7 mouse cellular contexts compared by ENCODE assay signal in genomic region chr9:72662691-72663533, GRCm38 (mm10). TPM values are rescaled to one million over a fixed set of nuclear protein-coding genes. Genes with fewer than 3 reads are reported as not detected.
A peak's percentile ranks its signal among the peaks of the same experiment; 100 is the strongest.
DNase-seq lines count a peak whose midpoint lies in the region; TF ChIP-seq lines count a peak whose summit lies in the region.

No protein-coding gene starts in this region.

- peak overlapping the region; percentile 100 for H3K27ac ChIP-seq in midbrain, embryonic 10.5 days (replicated peaks)
- H3K27ac ChIP-seq in small intestine, adult 2 months (ENCODE audit: insufficient read depth, low read depth, low read length): peak overlapping the region; percentile 29

- intact Hi-C loops in left cerebral cortex, postnatal 14 days (cut with DNase I): loop anchor here (5.0 kb wide), 1 partner anchor 131 kb away; the partner anchor contains the start of gene Rfx7

- peak; percentile 85 for DNase-seq in adrenal gland, postnatal 10 days
- DNase-seq in embryo, embryonic 10.5 days (ENCODE audit: low spot score): peak; percentile 92
- peak; percentile 82 for DNase-seq in gastrocnemius, postnatal 10 days
- peak; percentile 36 for DNase-seq in induced T-regulatory cell, adult 2 months (ENCODE audit: low read depth)
- peak; percentile 71 to 89 for DNase-seq in left cerebral cortex, postnatal 14 days (ENCODE audit: low spot score in 2 of 2)
- peak; percentile 85 for DNase-seq in midbrain, embryonic 10.5 days (ENCODE audit: low spot score)

- TF ChIP-seq POLR2A in small intestine, adult 2 months (IDR thresholded peaks at IDR 0.05; ENCODE audit: low read depth, low read length): peak; percentile 40

- WGBS in midbrain, embryonic 10.5 days: under 1% methylated on average over 55 of the region's 55 CpGs
- WGBS in small intestine, adult 2 months: under 1% methylated on average over 54 of the region's 55 CpGs

- H3K36me3 ChIP-seq in midbrain, embryonic 10.5 days: peaks cover 41% of the 10 kb centered on the region
- 0 out of 2 replicates have a peak, but pooled peaks cover 1% of the 10 kb centered on the region for H3K36me3 ChIP-seq in small intestine, adult 2 months (ENCODE audit: control insufficient read depth, insufficient read depth, low read length)

- peak overlapping the region; percentile 97 for H3K4me3 ChIP-seq in midbrain, embryonic 10.5 days
- peak overlapping the region; percentile 65 for H3K4me3 ChIP-seq in small intestine, adult 2 months (ENCODE audit: low read depth, low read length)

- no peaks in the 10 kb centered on the region for H3K27me3 ChIP-seq in midbrain, embryonic 10.5 days (ENCODE audit: low read depth, poor library complexity, severe bottlenecking)
- no peaks in the 10 kb centered on the region for H3K27me3 ChIP-seq in small intestine, adult 2 months (ENCODE audit: control insufficient read depth, insufficient read depth, low read length)

- H3K9me3 ChIP-seq in midbrain, embryonic 10.5 days (replicated peaks): no peaks in the 10 kb centered on the region

- no peak for TF ChIP-seq CTCF in small intestine, adult 2 months (IDR thresholded peaks at IDR 0.05; ENCODE audit: extremely low read depth, insufficient read length, insufficient replicate concordance, low read depth, low read length)

- H3K4me1 ChIP-seq in midbrain, embryonic 10.5 days: peaks cover 54% of the 10 kb centered on the region
- peaks cover 5% of the 10 kb centered on the region; the same call in 1 of the 2 replicates for H3K4me1 ChIP-seq in small intestine, adult 2 months (ENCODE audit: control insufficient read depth, insufficient read depth, insufficient read length, low read length)

RNA-seq across cellular contexts. Expression of gene Nedd4, which starts 0.8 kb away (rescaled TPM):
- 100 to 1,000 TPM; 469 to 580 TPM for total RNA-seq in adrenal gland, postnatal 10 days (2021)
- total RNA-seq in gastrocnemius, postnatal 10 days (2021): 100 to 1,000 TPM; 563 to 619 TPM
- 100 to 1,000 TPM; 298 to 311 TPM for total RNA-seq in left cerebral cortex, postnatal 14 days (2021)
- 605 and 682 TPM in 2 replicates for polyA plus RNA-seq in midbrain, embryonic 10.5 days (2016; fragmentation: Nextera tagmentation; extraction: Ambion mirVana)
- polyA plus RNA-seq in small intestine, adult 2 months (2012; rRNA removed): 12.3 and 18.7 TPM in 2 replicates

Comparison
In these comparisons a context has a peak if more than half of its experiments do, and no peak if none do; other contexts are left out.
1. Peak in every context shown above with its lines: DNase-seq, H3K4me3 ChIP-seq and H3K27ac ChIP-seq.
2. DNase-seq: peak in every context shown above with its lines; median percentile 92 in embryo, embryonic 10.5 days; 85 in adrenal gland, postnatal 10 days; 85 in midbrain, embryonic 10.5 days; 82 in gastrocnemius, postnatal 10 days; 80 in left cerebral cortex, postnatal 14 days; 36 in induced T-regulatory cell, adult 2 months.